Mouse (Mus musculus): ENCODE measurements around the gene Map3k20. TPM values are rescaled to one million over a fixed set of nuclear protein-coding genes. Genes with fewer than 3 reads are reported as not detected.

Gene Map3k20
- 6.7 and 8.5 TPM in 2 replicates for polyA plus RNA-seq (2015; fragmentation: Nextera tagmentation; extraction: Ambion mirVana)

GRCm38 (mm10) chr2:72285256-72285887 lies at the start of gene Map3k20:
TSS of gene Map3k20 (plus strand) at chr2:72285637.

GRCm38 (mm10) chr2:72475797-72476485 lies 190.5 kb downstream of the Map3k20 start, which contains the start of gene Cdca7:
TSS of gene Cdca7 (plus strand) at chr2:72476159.

Other genes starting within 250 kb of the Map3k20 start
- gene Cdca7, start 190.5 kb downstream of the Map3k20 start, polyA plus RNA-seq (2015; fragmentation: Nextera tagmentation; extraction: Ambion mirVana), result 10.8 and 25.4 TPM in 2 replicates